Mouse (Mus musculus): ENCODE results near the gene Hormad2. TPM values are rescaled to one million over a fixed set of nuclear protein-coding genes. Genes with fewer than 3 reads are reported as not detected.

The Hormad2 gene
- polyA plus RNA-seq, 1 experiment, result 0.10 TPM

DNA sequence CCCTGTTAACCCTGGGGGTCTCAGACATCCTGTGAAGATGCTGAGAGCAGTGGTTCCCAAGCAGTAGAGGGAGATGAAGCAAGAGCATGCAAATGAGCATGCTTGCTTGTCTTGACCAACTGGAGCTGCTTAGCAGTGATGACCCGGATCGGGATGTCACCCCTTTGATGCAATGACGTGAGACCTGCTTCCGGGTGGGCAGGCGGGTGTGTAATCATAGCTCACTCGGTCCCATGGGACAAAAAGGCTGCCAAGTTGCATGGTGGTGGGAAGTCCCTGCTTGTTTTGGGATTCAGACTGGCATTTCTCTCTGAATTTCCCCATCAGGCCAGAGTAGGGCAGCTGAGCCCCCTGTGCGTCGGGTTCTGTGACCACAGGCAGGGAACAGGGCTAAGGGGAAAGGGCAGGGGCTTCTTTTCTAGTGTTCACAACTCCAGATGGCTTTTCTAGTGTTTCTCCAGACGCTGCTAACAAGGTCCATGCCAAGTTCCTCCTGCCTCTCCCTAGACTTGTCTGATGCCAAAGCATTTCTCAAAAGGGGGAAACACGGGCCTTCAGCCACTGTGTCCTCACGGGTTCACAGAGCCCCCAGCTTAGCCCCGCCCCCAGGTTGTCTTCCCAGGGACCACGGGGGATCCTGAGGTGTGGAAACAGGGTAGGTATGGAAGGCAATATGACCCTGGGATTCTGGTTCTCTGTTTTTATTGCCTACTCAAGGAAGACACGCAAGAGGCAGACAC is 141.0 kb downstream of the Hormad2 start:
- no peak for DNase-seq (ENCODE audit: low read depth)

DNA sequence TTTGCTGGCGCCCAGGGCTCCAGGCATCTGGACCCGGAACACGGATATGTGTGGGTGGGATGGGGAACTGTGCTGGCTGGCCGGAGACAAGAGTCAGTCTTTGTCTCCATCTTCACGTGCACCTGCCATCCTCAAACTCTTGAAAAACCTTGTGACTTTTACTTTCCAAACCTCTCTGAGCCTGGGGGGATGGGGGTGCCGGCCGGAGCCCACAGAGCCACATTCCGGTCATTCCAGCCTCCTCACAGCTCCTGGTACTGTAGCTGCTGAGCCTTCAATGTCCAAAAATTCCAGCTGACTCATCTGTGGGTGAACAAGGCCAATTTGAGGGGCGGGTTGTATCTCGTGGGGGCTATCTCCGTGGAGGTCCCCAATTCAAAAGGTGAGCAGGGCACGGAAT is 141.7 kb downstream of the Hormad2 start:
- no peak for TF ChIP-seq CTCF (IDR thresholded peaks at IDR 0.05; ENCODE audit: borderline replicate concordance, extremely low read depth, insufficient read depth, insufficient read length)
- TF ChIP-seq POLR2A (IDR thresholded peaks at IDR 0.05; ENCODE audit: borderline replicate concordance, extremely low read depth, insufficient read depth, insufficient read length, poor library complexity, severe bottlenecking), result no peak
- DNase-seq (ENCODE audit: low read depth), result no peak

More for the DNA sequence above, 141.0 kb downstream of the Hormad2 start:
- TF ChIP-seq CTCF (IDR thresholded peaks at IDR 0.05; ENCODE audit: borderline replicate concordance, extremely low read depth, insufficient read depth, insufficient read length) (no peak), POLR2A (IDR thresholded peaks at IDR 0.05; ENCODE audit: borderline replicate concordance, extremely low read depth, insufficient read depth, insufficient read length, poor library complexity, severe bottlenecking) (no peak)

DNA sequence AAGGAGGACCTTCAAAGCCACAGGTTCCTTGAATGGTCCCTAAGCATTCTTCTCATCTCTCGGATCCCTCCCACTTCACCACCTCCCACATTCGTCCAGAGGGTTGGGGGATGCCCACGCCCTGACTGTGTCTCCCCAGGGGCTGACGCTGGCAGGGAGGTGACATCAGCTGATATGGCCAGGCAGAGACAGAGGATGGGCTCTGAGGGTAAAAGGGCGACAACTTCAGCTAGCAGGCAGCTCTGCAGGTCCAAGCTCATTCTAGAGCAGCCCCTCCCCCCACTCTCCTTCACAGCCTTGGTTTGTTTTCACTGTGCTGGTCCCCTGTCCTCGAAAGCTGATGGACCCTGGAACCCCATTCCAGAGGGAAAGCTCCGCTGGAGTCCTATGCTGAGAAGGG is 142.3 kb downstream of the Hormad2 start:
- no peak for DNase-seq (ENCODE audit: low read depth)
- no peak for TF ChIP-seq POLR2A (IDR thresholded peaks at IDR 0.05; ENCODE audit: borderline replicate concordance, extremely low read depth, insufficient read depth, insufficient read length, poor library complexity, severe bottlenecking)
- no peak for TF ChIP-seq CTCF (IDR thresholded peaks at IDR 0.05; ENCODE audit: borderline replicate concordance, extremely low read depth, insufficient read depth, insufficient read length)

DNA sequence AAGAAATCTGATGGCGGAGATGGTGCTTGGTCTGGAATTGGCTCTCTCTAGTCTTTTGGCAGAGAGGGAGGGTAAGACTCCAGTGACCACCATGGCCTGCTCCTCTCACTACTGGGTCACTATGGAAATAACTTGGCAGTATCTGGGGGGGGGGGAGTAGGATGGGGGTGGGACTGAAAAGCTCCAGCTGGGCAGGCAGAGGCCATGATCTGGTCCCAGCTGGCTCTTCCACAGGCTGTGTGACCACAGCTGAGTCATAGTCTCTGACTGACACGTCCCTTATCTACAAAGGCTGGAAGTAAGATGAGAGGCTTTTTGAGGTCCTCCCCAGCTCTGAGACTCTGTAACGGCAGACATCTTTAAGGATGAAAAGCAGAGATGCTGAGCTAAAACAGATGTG is 143.2 kb downstream of the Hormad2 start:
- DNase-seq (ENCODE audit: low read depth), result no peak
- no peak for TF ChIP-seq POLR2A (IDR thresholded peaks at IDR 0.05; ENCODE audit: borderline replicate concordance, extremely low read depth, insufficient read depth, insufficient read length, poor library complexity, severe bottlenecking)
- TF ChIP-seq CTCF (IDR thresholded peaks at IDR 0.05; ENCODE audit: borderline replicate concordance, extremely low read depth, insufficient read depth, insufficient read length), result no peak

DNA sequence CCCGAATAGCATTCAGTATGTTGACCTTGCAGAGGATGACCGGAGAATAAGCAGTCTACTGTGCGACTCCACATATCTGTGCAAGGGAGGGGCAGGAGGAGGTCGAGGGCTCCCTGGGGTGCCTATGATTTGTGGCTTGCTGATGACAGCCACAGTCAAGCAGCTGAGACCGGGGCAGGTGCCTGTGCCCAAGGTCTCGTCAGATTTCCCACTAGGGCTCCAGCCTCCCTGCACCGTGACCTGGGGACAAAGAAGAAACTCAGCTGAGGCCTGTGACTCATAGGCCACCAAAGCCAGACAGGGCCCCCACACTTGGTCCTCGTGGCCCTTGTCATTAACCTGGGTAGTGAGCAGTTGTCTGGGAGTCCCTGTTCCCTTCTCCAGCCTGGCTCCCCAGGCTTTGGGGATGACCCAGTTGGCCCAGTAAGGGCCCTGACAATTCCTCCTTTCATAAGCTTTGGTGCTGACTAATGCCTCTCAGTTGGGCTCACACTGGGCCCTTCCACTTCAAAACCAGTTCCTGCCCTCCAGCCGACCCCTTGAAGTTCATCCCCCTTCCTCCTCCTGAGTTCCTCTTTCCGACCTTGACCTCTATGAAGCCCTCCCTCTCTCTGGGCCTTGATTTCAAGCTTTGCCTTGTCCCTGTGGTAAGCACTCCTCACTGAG is 144.2 kb downstream of the Hormad2 start:
- no peak for DNase-seq (ENCODE audit: low read depth)
- no peak for TF ChIP-seq CTCF (IDR thresholded peaks at IDR 0.05; ENCODE audit: borderline replicate concordance, extremely low read depth, insufficient read depth, insufficient read length)
- no peak for TF ChIP-seq POLR2A (IDR thresholded peaks at IDR 0.05; ENCODE audit: borderline replicate concordance, extremely low read depth, insufficient read depth, insufficient read length, poor library complexity, severe bottlenecking)

Other genes starting within 250 kb of the Hormad2 start
- gene Castor1, start 222.9 kb downstream of the Hormad2 start, polyA plus RNA-seq (2012; rRNA removed), result 1.9 and 2.7 TPM in 2 replicates
- gene Osm, start 204.7 kb downstream of the Hormad2 start, polyA plus RNA-seq (2012; rRNA removed), result 0.04 and 0.05 TPM in 2 replicates
- gene Lif, start 183.5 kb downstream of the Hormad2 start, polyA plus RNA-seq (2012; rRNA removed), result 0.06 and 0.11 TPM in 2 replicates
- gene Mtmr3, start 153.8 kb upstream of the Hormad2 start, polyA plus RNA-seq (2012; rRNA removed), result 41.4 and 53.7 TPM in 2 replicates
- gene Gm11032, start 179.0 kb upstream of the Hormad2 start, polyA plus RNA-seq (2012; rRNA removed), result not detected in 2 replicates
- 27.5 and 32.3 TPM in 2 replicates for gene Ascc2, start 196.6 kb upstream of the Hormad2 start, polyA plus RNA-seq (2012; rRNA removed)